Mouse (Mus musculus) G1E (cell line): ENCODE data around the gene Uroc1. TPM values are rescaled to one million over a fixed set of nuclear protein-coding genes. Genes with fewer than 3 reads are reported as not detected.

ENCODE experiments used
- ATAC-seq: 2 replicates; pipeline ENCODE4 v1.8.0; 2016; ENCODE audit warnings: mild to moderate bottlenecking; ENCODE audit not compliant: insufficient number of reproducible peaks, poor library complexity, low FRiP score, severe bottlenecking; ENCODE audit errors: extremely low read depth
- DNase-seq: peaks from one replicate; pipeline ENCODE4 v3.0.0; 2012; ENCODE audit warnings: low spot score
- H3K27me3 ChIP-seq: 2 replicates; pipeline ENCODE4 v1.6.1; 2012; ENCODE audit warnings: mild to moderate bottlenecking, low read length, inconsistent platforms; ENCODE audit not compliant: insufficient read depth
- H3K36me3 ChIP-seq: replicated peaks from 2 replicates; pipeline ENCODE3; 2012; ENCODE audit warnings: mild to moderate bottlenecking, inconsistent platforms
- H3K4me1 ChIP-seq: 2 replicates; pipeline ENCODE4 v1.6.1; 2012; ENCODE audit warnings: low read depth, low read length, inconsistent platforms, mixed read lengths; ENCODE audit not compliant: insufficient read depth
- H3K4me3 ChIP-seq: 2 replicates; pipeline ENCODE4 v1.5.1; 2012; ENCODE audit warnings: low read depth, mild to moderate bottlenecking, inconsistent platforms, low read length, moderate library complexity, mixed read lengths
- H3K9me3 ChIP-seq: replicated peaks from 2 replicates; pipeline ENCODE4 v1.6.1; 2012; ENCODE audit warnings: inconsistent platforms
- CTCF ChIP-seq: IDR thresholded peaks from 2 replicates; pipeline ENCODE4 v1.5.1; 2012; ENCODE audit warnings: low read depth, low read length, inconsistent platforms, mixed read lengths
- GATA1 ChIP-seq: IDR thresholded peaks from 2 replicates; pipeline ENCODE4 v1.6.1; 2012; ENCODE audit warnings: borderline replicate concordance, low read length, inconsistent platforms, mixed read lengths
- GATA2 ChIP-seq: IDR thresholded peaks from 2 replicates; pipeline ENCODE4 v1.6.1; 2012; ENCODE audit warnings: low read depth, low read length, inconsistent platforms, borderline replicate concordance
- POLR2AphosphoS5 ChIP-seq: IDR thresholded peaks from 2 replicates; pipeline ENCODE4 v1.6.1; 2012; ENCODE audit warnings: low read depth, low read length, inconsistent platforms; ENCODE audit not compliant: insufficient replicate concordance
- TAL1 ChIP-seq: conservative IDR thresholded peaks from 2 replicates; pipeline ENCODE4 v1.6.1; 2012; ENCODE audit warnings: low read depth, low read length, inconsistent platforms, mixed read lengths
- polyA plus RNA-seq: library from polyadenylated mRNA; stranded (reverse); fragments of >175 nt; gene quantifications from 2 replicates; pipeline ENCODE4 v1.2.3, GENCODE M21; 2012
- total RNA-seq, 2 experiments: library from RNA; stranded (forward) in 1 of 2; stranded (reverse) in 1 of 2; fragments of 200-1000 nt in 1 of 2; fragments of >200 nt in 1 of 2; fragmentation: Nextera tagmentation in 1 of 2; gene quantifications; 2 replicates each; pipeline ENCODE4 v1.2.3; 2014 to 2017

The Uroc1 gene
- total RNA-seq (2014; fragmentation: Nextera tagmentation) (not detected in 2 replicates), total RNA-seq (2017) (not detected in 2 replicates), polyA plus RNA-seq (not detected in 2 replicates)

- H3K4me3 ChIP-seq, result no peak within 1 kb of the TSS
- no peaks in the 10 kb centered on the region for H3K4me1 ChIP-seq
- H3K36me3 ChIP-seq, result no peaks in the 10 kb centered on the region
- TF ChIP-seq GATA1, result no peak
- TF ChIP-seq TAL1, result no peak
- TF ChIP-seq GATA2, result no peak
- no peak for TF ChIP-seq CTCF
- TF ChIP-seq POLR2AphosphoS5, result no peak
- no peaks in the 10 kb centered on the region for H3K9me3 ChIP-seq
- ATAC-seq (no peak), DNase-seq (no peak)
- H3K27me3 ChIP-seq, result peaks cover 28% of the 10 kb centered on the region
These were observed at the start of gene Uroc1 for GRCm38 (mm10) chr6:90332561-90333425. Gene Uroc1, plus strand, starts transcription at chr6:90333284.

GRCm38 (mm10) chr6:90288265-90288664 lies 44.8 kb upstream of the Uroc1 start:
- TF ChIP-seq GATA2 (no peak), TAL1 (no peak), GATA1 (no peak), POLR2AphosphoS5 (no peak), CTCF (no peak)
- ATAC-seq, result no peak
- H3K4me3 ChIP-seq, result no peak overlapping the region
- DNase-seq, result no peak
- H3K36me3 ChIP-seq, result no peaks in the 10 kb centered on the region
- no peaks in the 10 kb centered on the region for H3K4me1 ChIP-seq
- H3K27me3 ChIP-seq, result no peaks in the 10 kb centered on the region
- H3K9me3 ChIP-seq, result no peaks in the 10 kb centered on the region

GRCm38 (mm10) chr6:90300919-90301318 lies 32.2 kb upstream of the Uroc1 start, which contains the start of gene BC048671:
Gene BC048671, plus strand, starts transcription at chr6:90301219.
- H3K4me1 ChIP-seq, result no peaks in the 10 kb centered on the region
- H3K4me3 ChIP-seq, result no peak within 1 kb of the TSS
- no peaks in the 10 kb centered on the region for H3K9me3 ChIP-seq
- ATAC-seq, result no peak
- no peaks in the 10 kb centered on the region for H3K36me3 ChIP-seq
- H3K27me3 ChIP-seq, result peaks cover 6% of the 10 kb centered on the region
- TF ChIP-seq POLR2AphosphoS5 (no peak), TAL1 (no peak), CTCF (no peak), GATA2 (no peak), GATA1 (no peak)
- DNase-seq, result no peak

GRCm38 (mm10) chr6:90306315-90306975 lies 26.6 kb upstream of the Uroc1 start:
- H3K9me3 ChIP-seq, result no peaks in the 10 kb centered on the region
- peaks cover 3% of the 10 kb centered on the region; the same call in 1 of the 2 replicates for H3K27me3 ChIP-seq
- DNase-seq (no peak), ATAC-seq (no peak)
- H3K4me1 ChIP-seq, result no peaks in the 10 kb centered on the region; the same call in 1 of the 2 replicates
- H3K36me3 ChIP-seq, result no peaks in the 10 kb centered on the region
- TF ChIP-seq TAL1 (no peak), CTCF (no peak), GATA1 (no peak), POLR2AphosphoS5 (no peak), GATA2 (no peak)
- no peak overlapping the region for H3K4me3 ChIP-seq

GRCm38 (mm10) chr6:90308839-90309778 lies 24.0 kb upstream of the Uroc1 start:
- Histone ChIP-seq H3K4me1 (no peaks in the 10 kb centered on the region; the same call in 1 of the 2 replicates), H3K36me3 (no peaks in the 10 kb centered on the region), H3K4me3 (peak overlapping the region; percentile 30), H3K9me3 (no peaks in the 10 kb centered on the region), H3K27me3 (peaks cover 3% of the 10 kb centered on the region; the same call in 1 of the 2 replicates)
- TF ChIP-seq TAL1, result no peak
- TF ChIP-seq GATA2, result no peak
- DNase-seq (no peak), ATAC-seq (no peak)
